Mouse (Mus musculus) G1E (cell line): ENCODE results near the gene D6Ertd527e.

Source experiments
- CTCF ChIP-seq: IDR thresholded peaks from 2 replicates; pipeline ENCODE4 v1.5.1; 2012; ENCODE audit warnings: low read depth, low read length, inconsistent platforms, mixed read lengths
- GATA1 ChIP-seq: IDR thresholded peaks from 2 replicates; pipeline ENCODE4 v1.6.1; 2012; ENCODE audit warnings: borderline replicate concordance, low read length, inconsistent platforms, mixed read lengths

DNA sequence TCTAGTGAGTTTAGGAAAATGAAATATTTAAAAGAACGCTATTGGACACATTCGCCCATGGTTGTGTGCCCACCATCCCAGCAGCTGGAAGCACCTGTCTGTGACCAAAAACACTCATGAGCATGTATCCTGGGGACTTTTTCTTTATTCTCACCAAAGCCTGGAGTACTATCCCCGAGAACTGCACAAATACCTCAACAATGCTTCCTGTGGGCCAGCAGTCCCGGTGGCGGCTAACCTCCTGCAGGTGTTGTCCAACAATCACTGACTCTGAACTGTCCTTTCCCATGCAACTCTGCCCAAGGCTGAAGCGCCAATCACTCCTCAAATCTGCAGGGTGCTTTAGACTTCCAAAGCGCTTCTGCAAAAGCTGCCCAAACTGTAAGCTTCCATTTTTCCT lies 12.1 kb downstream of the D6Ertd527e start:
- no peak for TF ChIP-seq GATA1
- TF ChIP-seq CTCF: no peak
